Mouse (Mus musculus) limb, embryonic 14.5 days (tissue): ENCODE data around the gene Ccdc63. TPM values are rescaled to one million over a fixed set of nuclear protein-coding genes. Genes with fewer than 3 reads are reported as not detected.

ENCODE experiments used
- ATAC-seq: fragments of 200-750 bp; cut with Nextera tagmentation; 2 replicates; pipeline ENCODE4 v1.8.0; 2017; ENCODE audit warnings: low read depth, moderate number of reproducible peaks, moderate TSS enrichment; ENCODE audit not compliant: low FRiP score
- DNase-seq: peaks from one replicate; pipeline ENCODE4 v3.0.0-alpha.2; 2015; ENCODE audit warnings: low spot score
- H3K27ac ChIP-seq: fragments of 300-500 bp; sonication (generic); replicated peaks from 2 replicates; pipeline ENCODE4 v1.5.1; 2014; ENCODE audit warnings: low read depth, mild to moderate bottlenecking, low read length, moderate library complexity, mixed read lengths
- H3K27me3 ChIP-seq: fragments of 300-500 bp; sonication (generic); 2 replicates; pipeline ENCODE4 v1.6.1; 2014; ENCODE audit warnings: low read length, mixed read lengths; ENCODE audit not compliant: control insufficient read depth, insufficient read depth
- H3K36me3 ChIP-seq: fragments of 300-500 bp; sonication (generic); 2 replicates; pipeline ENCODE4 v1.6.1; 2014; ENCODE audit warnings: mild to moderate bottlenecking, low read length, moderate library complexity, mixed read lengths; ENCODE audit not compliant: control insufficient read depth, insufficient read depth
- H3K4me1 ChIP-seq: fragments of 300-500 bp; sonication (generic); 2 replicates; pipeline ENCODE4 v1.6.1; 2014; ENCODE audit warnings: antibody characterized with exemption, low read length, mixed read lengths; ENCODE audit not compliant: control insufficient read depth, insufficient read depth
- H3K4me2 ChIP-seq: fragments of 300-500 bp; sonication (generic); replicated peaks from 2 replicates; pipeline ENCODE4 v1.6.1; 2014; ENCODE audit warnings: low read depth, mild to moderate bottlenecking, low read length, moderate library complexity; ENCODE audit not compliant: severe bottlenecking
- H3K4me3 ChIP-seq: fragments of 300-500 bp; sonication (generic); replicated peaks from 2 replicates; pipeline ENCODE4 v1.5.1; 2014; ENCODE audit warnings: low read length
- H3K9ac ChIP-seq: fragments of 300-500 bp; sonication (generic); 2 replicates; pipeline ENCODE4 v1.6.1; 2014; ENCODE audit warnings: mild to moderate bottlenecking, low read depth, low read length, moderate library complexity; ENCODE audit not compliant: severe bottlenecking
- H3K9me3 ChIP-seq: fragments of 300-500 bp; sonication (generic); 2 replicates; pipeline ENCODE4 v1.6.1; 2016; ENCODE audit warnings: low read length; ENCODE audit not compliant: control insufficient read depth
- POLR2A ChIP-seq: fragments of 200-500 bp; IDR thresholded peaks from 2 replicates; pipeline ENCODE4 v1.8.0; 2012; ENCODE audit warnings: inconsistent platforms, mild to moderate bottlenecking, moderate library complexity, borderline replicate concordance; ENCODE audit not compliant: insufficient read depth, insufficient read length; ENCODE audit errors: extremely low read depth
- WGBS: fragments of 180-500 bp; shearing (Covaris S2); extraction: QIAGEN DNeasy Blood & Tissue Kit; methylation state at CpG from one replicate; pipeline ENCODE4 v1.1.7; 2014; 5-methylcytosine and 5-hydroxymethylcytosine counted together
- polyA plus RNA-seq, 2 experiments: library from polyadenylated mRNA; depleted of rRNA in 1 of 2; stranded (reverse) in 1 of 2; unstranded in 1 of 2; fragments of >200 nt; fragmentation: Nextera tagmentation in 1 of 2; extraction: Ambion mirVana in 1 of 2; gene quantifications; 2 replicates each; pipeline versions ENCODE4 v1.2.1 to v1.2.3; 2012 to 2014

Gene Ccdc63
- polyA plus RNA-seq, 2 experiments, result 0.21 TPM; not detected in 1

GRCm38 (mm10) chr5:122089664-122090063 is 51.0 kb downstream of the Ccdc63 start:
- DNase-seq, result no peak
- Histone ChIP-seq H3K4me3 (no peak overlapping the region), H3K9ac (no peak overlapping the region), H3K27me3 (no peaks in the 10 kb centered on the region), H3K27ac (no peak overlapping the region), H3K4me2 (no peak overlapping the region), H3K36me3 (no peaks in the 10 kb centered on the region), H3K4me1 (no peaks in the 10 kb centered on the region; the same call in 1 of the 2 replicates), H3K9me3 (no peaks in the 10 kb centered on the region)
- WGBS, result 77% methylated on average over 8 of the region's 8 CpGs
- TF ChIP-seq POLR2A, result no peak
- no peak for ATAC-seq

GRCm38 (mm10) chr5:122088917-122089316 is 51.7 kb downstream of the Ccdc63 start:
- WGBS, result 2% methylated on average over 5 of the region's 5 CpGs
- no peak overlapping the region for H3K4me2 ChIP-seq
- ATAC-seq (peak; percentile 72; the same call in 1 of the 2 replicates), DNase-seq (peak; percentile 90)
- no peak overlapping the region for H3K4me3 ChIP-seq
- no peak overlapping the region for H3K27ac ChIP-seq
- H3K9ac ChIP-seq, result no peak overlapping the region
- H3K36me3 ChIP-seq, result no peaks in the 10 kb centered on the region
- no peaks in the 10 kb centered on the region for H3K9me3 ChIP-seq
- H3K27me3 ChIP-seq, result no peaks in the 10 kb centered on the region
- no peaks in the 10 kb centered on the region; the same call in 1 of the 2 replicates for H3K4me1 ChIP-seq
- no peak for TF ChIP-seq POLR2A

DNA sequence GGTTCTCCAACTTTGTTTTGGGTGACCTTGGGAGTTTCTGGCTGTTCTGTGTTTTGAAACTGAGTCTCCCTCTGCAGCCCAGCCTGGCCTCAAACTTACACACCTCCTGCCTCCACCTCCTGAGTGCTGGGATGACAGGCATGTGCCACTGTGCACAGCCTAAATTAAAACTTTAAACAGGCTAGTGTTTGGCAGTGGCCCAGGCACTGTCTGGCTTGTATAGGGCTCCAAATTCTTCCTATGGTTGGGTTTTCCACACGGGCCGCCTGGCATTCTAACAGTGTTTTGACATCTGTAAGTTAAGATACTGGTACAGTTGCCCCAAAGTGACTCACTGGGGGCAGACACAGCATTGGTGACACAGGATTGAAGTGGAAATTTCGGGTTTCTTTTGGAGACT is 54.5 kb downstream of the Ccdc63 start:
- peak; percentile 40 for DNase-seq

GRCm38 (mm10) chr5:122085291-122085690 is 55.3 kb downstream of the Ccdc63 start:
- Histone ChIP-seq H3K9me3 (no peaks in the 10 kb centered on the region), H3K4me1 (no peaks in the 10 kb centered on the region; the same call in 1 of the 2 replicates), H3K36me3 (no peaks in the 10 kb centered on the region), H3K9ac (no peak overlapping the region), H3K27me3 (no peaks in the 10 kb centered on the region), H3K4me3 (no peak overlapping the region), H3K4me2 (no peak overlapping the region), H3K27ac (no peak overlapping the region)
- WGBS, result 74% methylated on average over 7 of the region's 7 CpGs
- ATAC-seq (no peak), DNase-seq (no peak)
- TF ChIP-seq POLR2A, result no peak

More for the DNA sequence above, 54.5 kb downstream of the Ccdc63 start:
- Histone ChIP-seq H3K4me2 (no peak overlapping the region), H3K36me3 (no peaks in the 10 kb centered on the region), H3K4me1 (no peaks in the 10 kb centered on the region; the same call in 1 of the 2 replicates), H3K27me3 (no peaks in the 10 kb centered on the region), H3K9ac (0 out of 2 replicates have a peak overlapping the region, but pooled peaks have one; percentile 5), H3K4me3 (no peak overlapping the region), H3K9me3 (no peaks in the 10 kb centered on the region), H3K27ac (no peak overlapping the region)
- ATAC-seq, result no peak
- no peak for TF ChIP-seq POLR2A
- 49% methylated on average over 3 of the region's 3 CpGs for WGBS

- Histone ChIP-seq H3K4me3 (no peak overlapping the region), H3K27me3 (no peaks in the 10 kb centered on the region), H3K4me2 (no peak overlapping the region), H3K4me1 (no peaks in the 10 kb centered on the region; the same call in 1 of the 2 replicates), H3K9me3 (no peaks in the 10 kb centered on the region), H3K9ac (no peak overlapping the region), H3K36me3 (no peaks in the 10 kb centered on the region), H3K27ac (no peak overlapping the region)
- TF ChIP-seq POLR2A, result no peak
- no peak for DNase-seq
- 67% methylated on average over 3 of the region's 3 CpGs for WGBS
- no peak for ATAC-seq
Measured at GRCm38 (mm10) chr5:122084470-122084869, 56.2 kb downstream of the Ccdc63 start.
